Mouse (Mus musculus): ENCODE results near the gene 1700012P22Rik.

DNA sequence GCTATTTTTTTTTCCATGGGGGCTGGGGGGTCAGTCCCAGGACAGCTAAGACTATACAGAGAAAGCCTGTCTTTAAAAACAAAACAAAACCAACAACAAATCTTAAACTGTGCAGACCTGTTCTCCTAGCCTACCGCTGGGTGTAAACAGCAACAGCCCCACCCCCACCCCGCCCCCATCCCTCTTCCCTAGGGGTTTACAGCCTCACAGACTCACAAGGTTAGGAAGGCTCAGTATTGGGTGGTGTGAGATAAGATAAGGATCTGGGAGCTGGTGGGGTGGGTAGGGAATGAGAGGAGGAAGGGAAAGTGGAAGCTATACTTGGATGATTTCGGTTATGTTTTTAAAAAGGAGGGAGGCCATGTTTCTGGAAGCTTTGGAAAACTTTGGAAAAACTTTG lies 42.3 kb downstream of the 1700012P22Rik start:
- no peak for TF ChIP-seq CTCF (IDR thresholded peaks at IDR 0.05; ENCODE audit: extremely low read depth, insufficient read depth, insufficient read length, insufficient replicate concordance)
- no peak for TF ChIP-seq POLR2A (IDR thresholded peaks at IDR 0.05; ENCODE audit: low read depth, low read length)
